Mouse (Mus musculus): Measurements from ENCODE around the gene Stk33.
A peak's percentile ranks its signal among the peaks of the same experiment; 100 is the strongest.

The Stk33 gene

DNA sequence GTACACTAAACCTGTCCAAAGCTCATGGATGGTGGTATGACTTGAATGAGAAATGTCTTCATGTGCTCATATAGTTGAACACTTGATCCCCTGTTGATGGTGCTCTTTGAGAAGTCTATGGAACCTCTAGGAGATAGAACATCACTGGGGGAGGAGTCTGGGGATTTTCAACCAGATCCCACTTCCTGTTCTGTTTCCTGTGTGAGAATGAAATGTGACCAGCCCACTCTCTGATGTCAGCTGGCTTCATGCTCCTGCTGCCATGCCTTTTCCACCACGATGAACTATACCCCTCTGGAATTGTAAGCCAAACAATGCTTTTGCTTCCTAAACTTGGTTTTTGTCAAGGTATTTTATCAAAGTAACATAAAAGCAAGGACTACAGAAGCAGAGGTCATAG is 81.0 kb downstream of the Stk33 start:
- DNase-seq (ENCODE audit: low read depth, low spot score): no peak

DNA sequence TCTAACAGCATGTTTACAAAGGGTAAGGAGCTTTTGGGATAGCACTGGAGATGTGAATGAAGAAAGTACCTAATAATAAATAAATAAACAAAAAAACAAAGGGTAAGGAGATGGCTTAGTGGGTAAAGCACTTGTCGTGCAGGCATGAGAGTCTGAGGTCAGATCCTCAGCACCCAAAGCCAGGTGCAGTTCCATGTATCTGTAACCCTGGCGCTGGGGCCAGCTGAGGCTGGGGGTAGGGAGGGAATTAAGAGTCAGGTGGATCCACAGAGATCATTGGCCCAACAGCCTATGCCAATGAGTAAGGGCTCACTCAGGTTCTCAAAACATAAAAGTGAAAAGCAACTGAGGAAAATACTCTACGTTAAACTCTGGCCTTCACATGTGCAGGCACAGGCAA is 91.6 kb downstream of the Stk33 start:
- no peak for DNase-seq (ENCODE audit: low read depth, low spot score)

DNA sequence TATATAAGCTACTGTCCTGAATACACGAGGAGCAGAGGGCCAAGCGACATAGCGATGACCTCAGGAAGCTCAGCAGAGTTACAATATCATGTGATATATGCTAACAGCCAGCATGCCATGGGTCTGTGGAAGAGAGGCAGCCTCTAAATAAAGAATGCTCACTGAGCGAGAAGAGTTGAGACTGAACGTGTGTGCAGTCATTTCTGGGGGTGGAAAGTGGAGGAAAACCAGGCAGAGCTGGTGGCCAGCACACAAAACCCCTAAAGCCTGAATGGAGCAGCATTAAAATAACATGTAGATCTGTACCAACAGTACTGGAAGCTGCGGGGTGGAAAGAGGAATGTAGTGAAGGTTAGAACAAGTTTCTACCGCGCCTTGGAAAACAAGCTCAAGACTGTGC is 107.2 kb downstream of the Stk33 start:
- no peak for DNase-seq (ENCODE audit: low read depth, low spot score)

DNA sequence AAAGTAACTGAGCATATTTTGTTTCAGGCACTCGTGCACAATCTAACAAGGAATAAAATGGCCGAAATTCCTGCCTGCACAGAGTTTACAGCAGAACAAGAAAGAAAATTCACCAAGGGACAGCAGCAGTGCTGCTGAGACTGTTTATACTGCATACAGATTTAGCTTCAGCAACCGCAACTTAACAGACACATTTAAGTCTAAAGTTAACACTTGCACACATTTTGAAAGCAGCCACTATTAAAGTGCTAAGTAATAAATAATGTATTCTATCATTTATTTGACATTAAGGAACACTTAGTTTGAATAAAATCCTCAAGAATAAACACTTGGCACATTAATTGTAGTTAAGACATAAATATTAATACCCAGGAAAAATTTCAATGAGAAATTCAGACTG is 110.1 kb downstream of the Stk33 start:
- DNase-seq (ENCODE audit: low read depth, low spot score): no peak

DNA sequence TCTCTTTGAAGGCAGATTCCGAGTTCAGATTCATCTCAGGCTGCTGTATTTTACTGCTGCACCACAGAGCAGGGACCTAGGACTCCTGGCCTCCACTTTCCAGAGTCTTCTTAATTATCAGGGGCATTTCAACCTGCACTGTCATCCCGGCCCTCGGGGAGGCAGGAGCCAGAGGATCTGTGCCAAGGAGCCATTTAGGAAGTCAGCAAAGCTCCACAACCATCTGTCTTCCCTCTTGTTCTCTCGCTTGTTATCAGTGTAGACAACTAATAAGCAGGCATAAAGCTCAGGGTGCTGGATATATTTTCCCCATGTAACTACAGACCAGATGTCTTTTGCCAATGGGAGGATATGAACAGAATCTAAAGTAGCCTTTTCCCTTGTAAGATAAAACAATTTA is 112.1 kb downstream of the Stk33 start:
- DNase-seq (ENCODE audit: low read depth, low spot score): no peak

DNA sequence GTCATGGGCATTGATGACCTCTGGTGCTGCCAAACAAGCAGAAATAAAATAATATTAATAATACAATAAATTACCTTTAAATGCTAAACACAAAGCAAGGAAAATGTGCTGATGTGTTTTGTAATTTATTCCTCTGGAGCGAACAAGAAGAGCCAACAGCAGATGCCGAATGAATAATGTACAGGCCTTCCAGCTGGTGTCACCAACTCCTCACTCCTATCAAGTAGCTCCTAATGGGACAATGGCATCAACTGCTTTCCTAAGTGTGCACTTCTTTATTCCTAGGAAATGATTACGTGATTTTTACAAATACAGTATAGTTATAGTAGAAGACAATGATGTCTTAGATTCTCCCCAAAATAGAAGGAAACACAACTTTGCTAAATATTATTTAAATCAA is 113.2 kb downstream of the Stk33 start:
- DNase-seq (ENCODE audit: low read depth, low spot score): no peak

DNA sequence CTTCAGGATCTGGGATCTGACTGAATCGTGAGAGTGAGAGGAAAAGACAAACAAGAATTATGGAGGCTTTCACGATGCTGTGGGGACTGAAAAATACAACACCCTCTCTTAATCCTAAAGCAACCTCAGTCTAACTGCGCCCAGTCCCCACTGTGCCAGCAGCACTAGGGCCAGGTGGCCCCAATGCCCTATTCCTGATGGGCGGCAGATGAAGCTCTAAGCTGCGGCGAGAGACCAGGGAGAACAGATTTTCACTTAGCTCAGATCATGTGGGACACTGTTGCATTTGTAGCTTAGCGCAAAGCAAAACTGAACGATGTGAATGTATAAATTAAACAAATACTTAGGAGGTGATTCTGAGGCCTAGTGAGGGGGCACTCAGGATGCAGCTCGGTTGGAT is 113.7 kb downstream of the Stk33 start:
- DNase-seq (ENCODE audit: low read depth, low spot score): no peak

DNA sequence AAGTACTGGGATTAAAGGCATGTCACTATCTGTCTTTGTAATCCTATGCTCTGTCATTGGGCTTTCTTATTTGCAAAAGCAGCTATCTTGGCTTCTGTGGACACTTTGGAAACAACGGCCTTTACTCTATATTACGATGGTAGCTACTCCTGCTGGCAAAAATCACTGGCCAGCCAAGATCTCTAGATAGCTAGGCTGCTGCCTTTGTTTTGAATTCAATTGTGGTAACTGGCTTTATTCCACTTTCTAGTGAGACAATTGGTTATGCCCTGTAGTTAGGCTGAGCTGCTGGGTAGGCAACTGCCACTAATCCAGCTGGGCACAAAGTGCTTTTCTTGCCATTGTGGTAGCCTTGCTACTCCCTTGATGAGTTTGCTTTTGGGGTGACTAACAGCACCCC is 129.4 kb downstream of the Stk33 start:
- no peak for DNase-seq (ENCODE audit: low read depth, low spot score)

DNA sequence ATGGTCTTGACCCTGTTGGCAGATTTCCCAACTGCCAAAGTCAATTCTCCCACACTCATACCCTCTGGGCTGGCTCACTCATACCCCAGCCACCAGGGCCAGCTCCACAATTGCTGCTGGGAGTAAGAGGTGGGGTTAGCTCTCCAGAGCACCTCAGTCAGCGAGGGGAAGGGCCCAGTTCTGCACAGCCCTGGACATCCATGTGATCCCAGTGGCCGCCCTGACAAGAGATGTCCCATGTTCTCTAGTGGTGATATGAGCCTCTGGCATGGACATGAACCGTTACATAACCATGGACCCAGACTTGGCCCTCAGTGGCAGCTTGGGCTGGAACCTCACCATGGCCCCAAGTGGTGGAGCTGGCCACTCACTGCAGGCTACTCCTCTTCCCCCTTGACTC is 143.1 kb downstream of the Stk33 start:
- no peak for DNase-seq (ENCODE audit: low read depth, low spot score)

DNA sequence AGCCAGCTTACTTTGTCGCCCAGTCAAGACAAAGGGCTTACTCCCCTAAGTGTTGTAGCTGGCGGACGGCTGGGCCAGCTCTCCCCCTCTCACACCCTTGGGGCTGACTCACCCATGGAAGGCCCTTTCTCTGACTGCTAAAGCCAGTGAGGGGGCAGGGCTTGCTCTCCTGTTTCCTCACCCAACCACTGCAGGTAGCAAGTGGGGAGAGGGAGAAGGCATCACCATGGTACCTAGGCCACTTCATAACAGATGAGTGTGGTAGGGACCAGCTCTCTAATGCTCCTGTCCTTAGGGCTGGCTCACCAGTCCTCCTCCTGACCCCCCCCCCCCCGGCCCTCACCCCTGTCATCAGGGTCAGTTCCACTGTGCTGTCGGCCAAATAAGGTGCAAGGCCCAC is 143.5 kb downstream of the Stk33 start:
- DNase-seq (ENCODE audit: low read depth, low spot score): no peak

DNA sequence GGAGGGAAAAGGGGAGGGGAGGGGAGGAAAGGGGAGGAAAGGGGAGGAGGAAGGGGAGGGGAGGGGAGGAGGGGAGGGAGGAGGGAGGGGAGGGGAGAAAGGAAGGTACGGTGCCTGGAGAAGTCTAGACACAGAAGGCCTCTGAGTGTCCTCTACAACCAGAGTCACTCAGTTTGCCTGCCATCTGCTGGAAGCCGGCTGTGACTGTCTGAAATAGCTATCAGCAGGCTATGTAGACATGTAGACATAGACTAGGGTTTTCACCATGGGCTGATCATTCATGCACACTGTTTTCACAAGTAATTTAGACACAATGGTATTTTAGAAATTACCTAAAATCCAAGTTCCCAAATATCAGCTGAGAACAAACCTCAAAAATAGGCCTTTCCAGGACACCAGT is 148.4 kb downstream of the Stk33 start:
- no peak for DNase-seq (ENCODE audit: low read depth, low spot score)

DNA sequence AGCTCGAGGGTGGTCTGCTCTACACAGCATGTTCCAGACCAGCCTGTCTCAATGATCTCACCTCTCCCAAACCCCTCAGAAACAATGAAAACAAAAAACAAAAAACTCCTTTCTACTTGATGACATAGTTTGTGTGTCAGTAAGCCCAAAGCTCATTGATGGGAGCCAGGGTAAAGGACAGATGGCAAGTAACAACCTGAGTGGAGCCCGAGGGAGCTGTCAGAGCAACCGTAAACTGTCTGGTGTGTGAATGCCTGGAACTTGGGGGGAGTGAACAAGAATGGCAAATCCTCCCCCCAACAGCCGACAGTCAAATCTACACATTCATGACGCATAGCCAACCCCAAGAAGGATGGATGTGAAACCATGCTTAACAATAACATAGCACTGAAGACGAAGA is 149.8 kb downstream of the Stk33 start:
- no peak for DNase-seq (ENCODE audit: low read depth, low spot score)

DNA sequence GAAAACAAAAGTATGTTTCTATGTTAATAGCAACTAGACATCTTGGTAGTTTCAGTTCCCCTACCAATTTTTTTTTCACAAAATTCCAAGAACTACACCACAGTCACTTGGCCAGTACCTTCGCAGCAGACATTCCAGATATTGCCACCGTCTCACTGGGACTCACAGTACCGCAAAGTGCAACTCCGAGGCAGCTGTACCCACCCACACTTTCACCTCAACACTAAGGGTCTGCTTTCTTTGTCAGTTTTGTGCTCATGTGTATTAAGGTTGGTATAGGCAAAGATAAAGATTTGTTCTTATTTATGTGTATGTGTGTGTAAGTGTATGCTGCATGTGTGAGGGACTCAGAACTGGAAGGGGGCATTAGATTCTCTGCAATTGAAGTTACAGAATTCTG is 156.8 kb downstream of the Stk33 start:
- no peak for DNase-seq (ENCODE audit: low read depth, low spot score)

DNA sequence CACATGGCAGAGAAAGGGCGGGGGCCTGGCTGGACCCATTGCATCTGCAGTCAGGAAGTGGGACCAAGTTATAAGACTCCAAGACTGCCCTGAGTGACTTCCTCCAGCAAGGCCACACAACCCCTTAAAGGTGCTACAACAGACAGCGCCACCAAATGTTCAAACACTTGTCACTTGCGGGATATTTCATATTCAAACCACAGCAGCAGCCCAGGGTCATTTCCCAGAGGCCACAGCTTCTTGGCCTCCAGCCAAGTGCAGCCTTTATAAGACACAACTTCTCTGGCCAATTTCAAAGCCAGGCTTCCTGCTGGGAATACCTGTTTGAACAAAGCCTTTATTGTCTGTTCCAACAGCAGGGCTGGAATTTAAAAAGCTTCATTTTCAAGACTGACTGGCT is 162.3 kb downstream of the Stk33 start:
- no peak for DNase-seq (ENCODE audit: low read depth, low spot score)

DNA sequence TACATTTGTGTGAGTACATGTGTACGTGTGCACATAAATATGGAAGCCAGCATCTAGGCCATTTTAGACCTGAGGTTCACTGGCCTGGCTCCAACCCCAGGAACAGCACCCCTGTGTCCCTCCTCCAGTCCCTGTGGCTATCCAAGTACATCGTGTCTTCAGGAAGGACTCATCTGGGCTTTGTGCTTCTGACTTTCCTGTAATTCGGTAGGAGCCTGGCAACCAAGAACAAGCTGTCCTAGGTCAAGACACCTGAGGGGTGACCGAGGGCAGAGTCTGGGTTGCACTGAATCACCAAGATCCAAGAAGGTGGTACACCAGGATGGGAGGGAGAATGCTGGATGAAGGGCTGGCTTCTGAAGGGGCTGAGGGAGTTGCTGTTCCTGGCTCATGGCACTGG is 163.0 kb downstream of the Stk33 start:
- no peak for DNase-seq (ENCODE audit: low read depth, low spot score)

DNA sequence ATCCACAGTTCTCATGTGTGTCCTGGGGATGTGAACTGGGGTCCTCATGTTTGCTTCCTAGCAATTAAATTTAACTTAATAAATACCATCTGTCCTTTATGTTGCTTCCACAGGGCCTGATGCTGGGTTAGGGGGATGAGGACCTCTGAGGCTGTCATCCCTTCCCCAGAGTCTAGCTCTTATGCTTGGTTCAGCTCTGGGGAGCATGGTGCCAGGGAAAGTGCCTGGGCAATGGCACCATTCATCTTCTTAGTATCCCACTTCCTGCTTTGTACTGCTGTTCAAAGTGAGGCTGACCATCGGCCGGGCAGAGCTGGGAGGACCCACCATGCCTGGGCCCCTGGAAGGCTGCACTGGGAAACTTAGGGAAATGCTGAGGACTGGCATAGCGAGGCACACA is 163.7 kb downstream of the Stk33 start:
- DNase-seq (ENCODE audit: low read depth, low spot score): no peak

DNA sequence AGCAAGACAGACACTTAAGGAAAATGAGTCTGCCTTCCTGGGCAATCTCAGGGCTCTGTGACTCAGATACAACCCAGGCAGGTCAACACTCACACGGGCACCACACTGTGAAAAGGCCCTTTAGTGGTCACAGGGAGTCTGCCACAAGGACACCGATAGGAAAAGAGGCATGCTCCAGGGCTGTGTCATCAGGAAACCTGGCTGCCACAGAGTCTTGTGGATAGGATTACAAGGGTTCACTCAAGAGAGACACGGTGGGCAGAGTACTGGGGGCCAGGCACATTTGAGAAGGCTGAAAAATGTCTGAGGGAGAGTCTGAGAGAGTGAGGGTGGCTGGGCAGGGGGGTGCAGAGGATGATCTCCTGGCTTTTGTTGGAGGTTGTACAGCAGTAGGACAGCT is 164.6 kb downstream of the Stk33 start:
- DNase-seq (ENCODE audit: low read depth, low spot score): no peak

DNA sequence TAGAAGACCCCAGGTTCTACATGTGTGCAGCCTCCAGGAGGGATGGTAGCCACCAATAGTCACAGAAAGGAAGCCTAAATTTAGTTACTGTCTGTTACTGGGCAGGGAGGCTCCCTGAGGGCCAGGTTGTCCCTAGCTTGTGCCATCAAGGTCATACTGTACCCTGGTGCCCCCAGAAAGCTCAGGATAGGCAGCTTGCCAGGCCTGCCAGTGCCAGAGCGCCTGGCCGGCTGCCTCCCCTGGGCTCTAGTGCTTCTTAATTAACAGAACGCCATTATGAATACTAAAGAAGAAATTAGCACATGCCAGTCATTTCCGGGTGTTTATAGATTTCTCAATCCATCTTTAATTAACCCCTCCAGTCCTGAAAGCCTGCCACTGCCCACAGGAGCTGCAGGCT is 169.8 kb downstream of the Stk33 start:
- DNase-seq (ENCODE audit: low read depth, low spot score): no peak

DNA sequence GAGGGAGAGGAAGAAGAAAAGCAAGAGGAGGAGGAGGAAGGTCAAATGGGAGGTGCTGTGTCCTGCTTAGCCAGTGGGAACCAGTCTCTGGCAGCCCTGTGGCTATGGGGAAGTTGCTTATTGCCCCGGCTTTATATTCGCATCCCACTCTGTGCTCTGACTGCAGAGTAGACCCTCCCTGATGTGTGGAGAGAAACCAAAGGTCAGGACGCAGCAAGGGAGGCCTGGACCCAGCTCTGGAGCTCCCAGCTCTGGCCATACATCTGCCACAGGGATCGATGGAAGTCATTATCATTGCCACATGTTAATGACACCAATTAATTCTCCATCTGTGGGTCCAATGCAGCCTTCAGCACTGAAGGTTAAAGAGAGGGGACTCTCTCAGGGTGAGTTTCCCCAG is 171.5 kb downstream of the Stk33 start:
- no peak for DNase-seq (ENCODE audit: low read depth, low spot score)

DNA sequence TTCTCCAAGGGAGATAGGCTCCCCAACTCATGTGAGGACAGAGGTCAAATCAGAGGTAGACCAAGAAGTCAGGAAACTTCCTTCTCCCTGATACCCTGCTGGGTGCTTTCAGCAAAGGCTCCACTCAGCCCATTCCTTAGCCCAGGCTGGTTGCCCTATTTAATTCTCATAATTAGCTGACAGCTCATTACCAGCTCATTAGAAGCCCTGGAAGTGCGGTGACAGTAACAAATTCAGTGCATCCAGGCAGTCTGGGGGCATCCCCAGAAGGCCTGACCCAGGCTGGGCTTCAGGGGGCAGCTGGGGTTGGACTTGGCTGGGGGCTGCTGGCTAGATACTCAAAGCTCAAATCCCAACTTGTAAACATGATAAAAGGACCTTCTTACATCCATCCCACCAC is 172.7 kb downstream of the Stk33 start:
- no peak for DNase-seq (ENCODE audit: low read depth, low spot score)

DNA sequence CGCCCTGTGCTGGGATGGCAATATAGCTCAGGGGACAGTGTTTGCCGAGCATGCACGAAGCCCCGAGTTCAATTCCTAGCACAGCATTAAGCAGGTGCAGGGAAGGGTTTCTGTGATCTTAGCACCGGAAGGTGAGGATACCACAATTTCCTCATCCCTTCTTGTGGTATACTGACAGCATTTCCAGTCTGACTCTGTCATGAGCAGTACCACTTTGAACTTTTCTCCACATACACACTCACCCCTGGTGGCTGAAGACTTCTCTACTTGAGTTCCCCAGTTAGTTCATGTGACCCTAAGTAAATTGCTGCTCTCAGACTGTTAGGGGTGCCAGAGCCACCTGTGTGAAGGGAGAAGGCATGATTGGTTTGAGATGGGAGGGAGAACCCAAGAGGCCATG is 173.3 kb downstream of the Stk33 start:
- no peak for DNase-seq (ENCODE audit: low read depth, low spot score)

DNA sequence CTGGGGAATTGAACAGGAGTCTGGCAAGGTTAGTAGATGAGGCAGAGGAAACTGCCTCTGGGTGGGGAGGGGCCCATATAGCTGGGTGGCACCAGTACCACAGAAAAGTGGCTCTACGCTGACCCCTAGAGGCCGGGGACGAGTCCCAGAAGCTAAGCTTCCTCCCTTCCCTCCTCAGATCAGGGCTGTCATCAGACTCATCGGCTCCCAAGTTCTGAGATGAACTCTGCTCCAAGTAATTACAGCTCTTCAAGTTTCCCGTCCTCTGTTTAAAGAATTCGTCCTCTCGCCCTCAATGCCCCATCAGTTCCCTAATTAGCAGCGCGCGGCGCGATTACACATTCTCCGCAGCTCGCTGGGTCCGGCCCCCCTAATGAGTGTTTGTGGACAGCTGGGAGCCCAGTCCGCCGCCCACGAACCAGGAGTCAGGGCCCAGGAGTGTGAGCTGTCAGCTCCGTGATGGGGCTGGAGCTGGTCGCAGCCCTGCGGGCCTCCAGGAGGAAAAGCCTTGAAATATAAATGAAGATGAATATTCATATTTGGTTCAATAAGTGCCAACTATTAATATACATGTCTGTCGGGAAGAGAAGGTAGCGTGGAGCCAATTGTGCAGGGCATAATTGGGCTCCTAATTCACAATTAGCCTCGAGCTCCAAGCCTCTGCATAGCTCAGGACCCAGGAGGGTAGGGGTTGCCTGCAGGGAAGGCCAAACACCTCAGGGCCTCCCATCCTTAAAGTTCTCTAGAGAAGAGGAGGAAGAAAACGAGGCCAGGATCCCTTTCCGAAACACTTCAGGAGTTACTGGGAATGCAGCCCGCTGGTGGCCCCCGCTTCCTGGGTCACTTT is 183.2 kb downstream of the Stk33 start:
- peak; percentile 16 for DNase-seq (ENCODE audit: low read depth, low spot score)

DNA sequence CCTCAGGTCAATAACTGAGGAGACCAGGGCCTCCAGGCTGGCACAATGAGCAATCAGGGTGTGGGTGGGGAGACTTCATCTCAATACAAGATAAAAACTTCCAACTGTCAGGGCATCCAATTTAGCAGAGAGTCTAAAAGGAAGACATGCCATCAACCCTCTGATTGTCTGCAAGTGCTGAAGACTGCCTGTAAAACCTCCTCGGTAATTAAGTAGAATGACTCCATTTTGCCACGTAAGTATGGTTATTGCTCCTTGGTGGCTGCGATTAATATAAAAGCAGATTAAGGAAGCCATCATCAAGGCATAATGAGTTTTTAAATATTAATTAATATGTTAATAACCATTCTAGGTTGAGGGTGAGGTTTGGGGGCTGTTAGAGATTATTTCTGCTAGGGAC is 187.5 kb downstream of the Stk33 start:
- no peak for DNase-seq (ENCODE audit: low read depth, low spot score)

DNA sequence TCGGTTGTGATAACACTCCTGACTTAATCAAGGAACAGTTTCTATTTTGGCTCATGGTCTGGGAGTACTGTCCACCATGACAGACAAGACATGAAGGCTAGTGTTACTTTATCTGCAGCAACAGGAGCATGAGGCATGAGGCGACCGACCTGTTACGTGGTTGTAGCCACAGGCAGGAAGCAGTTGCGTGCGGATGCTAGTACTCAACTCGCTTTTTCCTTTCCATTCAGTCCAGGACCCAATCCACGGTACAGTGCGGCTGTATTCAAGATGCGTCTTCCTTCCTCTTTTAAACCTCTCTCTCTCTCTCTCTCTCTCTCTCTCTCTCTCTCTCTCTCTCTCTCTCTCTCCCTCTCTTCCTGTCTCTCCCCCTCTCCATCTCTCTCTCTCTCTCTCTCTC is 194.1 kb downstream of the Stk33 start:
- no peak for DNase-seq (ENCODE audit: low read depth, low spot score)
